Mouse (Mus musculus) B cell, adult 67 days (primary cell): ENCODE measurements around the gene Gm11565. TPM values are rescaled to one million over a fixed set of nuclear protein-coding genes. Genes with fewer than 3 reads are reported as not detected.

Experiments used
- total RNA-seq, 2 experiments: library from RNA; stranded (reverse); gene quantifications; 4 replicates each; pipeline ENCODE4 v1.2.4; 2023

Gm11565 gene
- not detected for total RNA-seq

DNA sequence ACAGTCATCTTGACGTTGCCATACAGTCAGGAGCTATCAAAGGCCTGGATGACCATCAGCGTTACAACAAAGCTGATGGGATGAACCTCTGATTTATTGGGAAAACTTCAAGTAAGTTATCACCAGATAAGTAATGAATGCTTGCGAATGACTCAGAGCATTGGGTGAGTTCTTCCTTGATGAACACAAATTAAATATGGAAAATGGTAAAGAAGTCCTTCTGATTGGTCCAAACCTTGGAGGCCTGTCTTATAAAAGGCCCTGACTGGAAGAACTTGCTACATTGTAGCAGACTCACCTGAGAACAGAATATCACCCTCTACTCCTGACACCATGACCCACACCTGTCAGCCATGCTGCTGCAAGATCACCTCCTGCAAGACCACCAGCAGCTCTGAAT is at the start of gene Gm11565:
TSS of gene Gm11565 (plus strand) at position 301 of the 400 bp plus-strand sequence.

GRCm38 (mm10) chr11:99873089-99873488 is 41.5 kb upstream of the Gm11565 start, which contains the start of gene Krtap9-1:
TSS of gene Krtap9-1 (plus strand) at chr11:99873389.

DNA sequence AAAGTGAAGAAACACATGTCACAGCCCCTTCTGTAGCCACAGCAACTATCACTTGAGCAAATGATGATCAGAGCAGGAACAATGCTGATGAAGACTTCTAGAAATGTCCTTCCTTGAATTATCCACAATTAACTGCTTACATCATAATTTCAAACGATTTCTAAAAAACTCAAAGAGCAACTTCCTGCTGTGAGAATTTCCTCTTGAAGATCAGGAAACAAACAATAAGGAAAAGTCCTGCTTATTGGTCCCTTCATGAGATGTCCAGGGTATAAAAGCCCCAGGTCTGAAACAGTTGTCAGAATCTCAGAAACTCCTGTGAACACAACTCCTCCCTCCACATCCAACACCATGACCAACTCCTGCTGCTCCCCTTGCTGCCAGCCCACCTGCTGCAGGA is 35.7 kb upstream of the Gm11565 start, which contains the start of gene Gm11567:
TSS of gene Gm11567 (plus strand) at position 301 of the 400 bp plus-strand sequence.

GRCm38 (mm10) chr11:99907620-99908019 is 6.9 kb upstream of the Gm11565 start, which contains the start of gene Krtap31-1:
TSS of gene Krtap31-1 (plus strand) at chr11:99907920.

GRCm38 (mm10) chr11:99935991-99936390 is 21.4 kb downstream of the Gm11565 start, which contains the start of gene Krtap31-2:
TSS of gene Krtap31-2 (plus strand) at chr11:99936291.

GRCm38 (mm10) chr11:99948175-99948574 is 33.6 kb downstream of the Gm11565 start, which contains the start of gene Krtap9-5:
TSS of gene Krtap9-5 (plus strand) at chr11:99948475.

Other genes with a start within 250 kb of the Gm11565 start
- not detected for gene Krtap4-6, start 248.8 kb upstream of the Gm11565 start, total RNA-seq
- not detected for gene Gm14190, start 224.0 kb upstream of the Gm11565 start, total RNA-seq
- not detected for gene Gm14180, start 180.5 kb upstream of the Gm11565 start, total RNA-seq
- gene Gm11595, start 141.8 kb upstream of the Gm11565 start, total RNA-seq: not detected
- not detected for gene Krtap4-8, start 134.0 kb upstream of the Gm11565 start, total RNA-seq
- gene Krtap4-9, start 129.6 kb upstream of the Gm11565 start, total RNA-seq: not detected
- not detected for gene Gm11596, start 121.3 kb upstream of the Gm11565 start, total RNA-seq
- not detected for gene Gm11569, start 115.8 kb upstream of the Gm11565 start, total RNA-seq
- not detected for gene Gm11554, start 110.3 kb upstream of the Gm11565 start, total RNA-seq
- not detected for gene Krtap4-13, start 104.9 kb upstream of the Gm11565 start, total RNA-seq
- gene Gm11564, start 99.1 kb upstream of the Gm11565 start, total RNA-seq: not detected
- not detected for gene 2300003K06Rik, start 76.7 kb upstream of the Gm11565 start, total RNA-seq
- not detected for gene Krtap4-16, start 63.1 kb upstream of the Gm11565 start, total RNA-seq
- not detected for gene Gm11568, start 56.8 kb upstream of the Gm11565 start, total RNA-seq
- not detected for gene Gm11559, start 50.3 kb upstream of the Gm11565 start, total RNA-seq
- gene Krtap9-1, start 41.4 kb upstream of the Gm11565 start, total RNA-seq: not detected
- gene Gm11567, start 35.6 kb upstream of the Gm11565 start, total RNA-seq: not detected
- gene Krtap31-1, start 6.8 kb upstream of the Gm11565 start, total RNA-seq: not detected
- not detected for gene Krtap31-2, start 21.5 kb downstream of the Gm11565 start, total RNA-seq
- gene Krtap9-5, start 33.7 kb downstream of the Gm11565 start, total RNA-seq: not detected
- not detected for gene Krtap29-1, start 64.3 kb downstream of the Gm11565 start, total RNA-seq
- gene Krtap16-1, start 71.8 kb downstream of the Gm11565 start, total RNA-seq: not detected
- not detected for gene Krtap17-1, start 79.2 kb downstream of the Gm11565 start, total RNA-seq
- gene Krt33a, start 101.5 kb downstream of the Gm11565 start, total RNA-seq: not detected
- not detected for gene Krt33b, start 115.1 kb downstream of the Gm11565 start, total RNA-seq
- gene Krt34, start 126.8 kb downstream of the Gm11565 start, total RNA-seq: not detected
- not detected for gene Krt31, start 135.8 kb downstream of the Gm11565 start, total RNA-seq
- gene Krt32, start 173.5 kb downstream of the Gm11565 start, total RNA-seq: not detected
- gene Krt35, start 181.5 kb downstream of the Gm11565 start, total RNA-seq: not detected
- gene Krt36, start 190.9 kb downstream of the Gm11565 start, total RNA-seq: not detected
- gene Krt13, start 206.8 kb downstream of the Gm11565 start, total RNA-seq: not detected
- not detected for gene Krt15, start 221.2 kb downstream of the Gm11565 start, total RNA-seq
- gene Krt19, start 233.9 kb downstream of the Gm11565 start, total RNA-seq: not detected